Mouse (Mus musculus): ENCODE measurements around the gene Fbxw9.

Gene Fbxw9

GRCm38 (mm10) chr8:85086238-85086637, 26.4 kb downstream of the Fbxw9 start:
- peak; percentile 17 for DNase-seq

DNA sequence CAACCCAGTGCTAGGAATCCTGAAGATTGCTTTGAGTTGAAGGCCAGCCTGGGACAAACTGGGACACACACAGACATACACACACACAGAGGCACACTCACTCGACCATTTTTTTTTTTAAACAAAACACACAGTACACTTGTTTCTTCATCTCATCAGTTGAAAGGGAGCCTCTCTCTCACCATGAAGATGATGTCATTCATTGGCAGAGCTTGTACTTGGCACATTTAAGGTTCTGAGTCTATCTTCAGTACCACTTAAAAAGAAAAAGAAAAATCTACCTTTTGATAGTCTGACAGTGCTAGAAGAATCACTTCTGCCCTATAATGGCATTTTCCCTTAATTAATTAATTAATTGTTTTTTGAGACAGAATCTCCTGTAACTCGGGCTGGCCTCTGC, 28.9 kb downstream of the Fbxw9 start:
- no peak for DNase-seq

DNA sequence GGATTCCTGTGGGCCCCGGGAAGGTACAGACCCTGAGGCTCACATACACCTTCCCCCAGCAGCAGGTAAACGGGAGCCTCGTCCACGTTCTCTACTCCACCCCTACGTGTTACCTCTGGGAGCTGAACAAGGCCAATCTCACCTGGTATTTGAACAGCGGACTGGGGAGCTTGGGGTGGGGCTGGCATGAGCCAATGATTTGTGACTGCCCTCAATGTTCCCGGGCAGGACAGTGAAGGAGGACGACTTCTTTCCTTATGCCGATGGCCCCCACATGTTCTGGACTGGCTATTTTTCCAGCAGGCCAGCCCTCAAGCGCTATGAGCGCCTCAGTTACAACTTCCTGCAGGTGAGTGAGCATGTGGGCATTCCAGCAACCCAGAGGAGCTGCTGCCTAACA, 31.0 kb downstream of the Fbxw9 start:
- no peak for DNase-seq

DNA sequence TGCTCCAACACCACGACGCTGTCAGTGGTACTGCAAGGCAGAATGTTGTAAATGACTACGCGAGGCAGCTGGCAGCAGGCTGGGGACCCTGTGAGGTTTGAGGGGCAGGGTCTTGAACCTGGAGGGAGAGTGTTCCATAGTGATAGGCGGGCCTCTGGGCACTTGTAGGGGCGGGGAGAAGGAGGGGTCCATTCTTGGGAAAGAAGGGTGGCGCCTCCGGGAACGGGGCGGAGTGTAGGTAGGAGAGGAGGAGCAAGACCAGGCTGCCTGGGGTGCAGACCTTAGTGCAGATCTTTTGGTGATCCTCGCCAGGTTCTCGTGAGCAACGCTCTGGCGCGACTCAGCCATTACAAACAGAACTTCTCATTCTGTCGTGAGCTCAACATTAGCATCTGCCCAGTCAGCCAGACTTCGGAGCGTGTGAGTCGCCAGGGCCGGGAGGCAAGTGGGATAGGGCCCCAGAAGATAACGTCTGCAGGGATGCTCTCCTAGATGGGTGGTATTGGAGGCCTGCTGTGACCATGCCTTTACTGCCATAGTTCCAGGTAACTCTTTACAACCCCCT, 31.8 kb downstream of the Fbxw9 start:
- no peak for DNase-seq

- no peak for DNase-seq
Measured at GRCm38 (mm10) chr8:85095051-85095450, 35.2 kb downstream of the Fbxw9 start.

- DNase-seq = no peak
Measured at GRCm38 (mm10) chr8:85095566-85095965, 35.7 kb downstream of the Fbxw9 start.

GRCm38 (mm10) chr8:85096196-85096595, 36.3 kb downstream of the Fbxw9 start:
- DNase-seq = no peak

DNA sequence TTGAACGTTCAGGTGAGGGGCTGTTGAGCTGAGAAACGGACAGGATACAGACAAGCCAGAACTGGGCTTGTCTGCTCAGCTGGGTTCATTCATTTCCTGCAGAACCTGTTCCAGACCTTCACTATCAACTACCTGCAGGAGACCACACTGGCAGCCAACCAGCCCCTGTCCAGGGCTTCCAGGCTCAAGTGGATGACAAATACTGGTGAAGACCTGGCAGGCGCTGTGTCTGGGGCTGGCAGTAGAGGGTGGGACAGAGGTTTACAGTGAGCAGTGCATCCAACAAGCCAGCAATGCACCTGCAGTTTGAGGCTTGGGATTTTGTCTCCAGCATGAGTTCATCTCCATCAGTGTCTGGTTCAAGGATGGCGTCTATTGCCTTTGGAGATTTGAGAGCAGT, 37.0 kb downstream of the Fbxw9 start:
- DNase-seq = no peak

DNA sequence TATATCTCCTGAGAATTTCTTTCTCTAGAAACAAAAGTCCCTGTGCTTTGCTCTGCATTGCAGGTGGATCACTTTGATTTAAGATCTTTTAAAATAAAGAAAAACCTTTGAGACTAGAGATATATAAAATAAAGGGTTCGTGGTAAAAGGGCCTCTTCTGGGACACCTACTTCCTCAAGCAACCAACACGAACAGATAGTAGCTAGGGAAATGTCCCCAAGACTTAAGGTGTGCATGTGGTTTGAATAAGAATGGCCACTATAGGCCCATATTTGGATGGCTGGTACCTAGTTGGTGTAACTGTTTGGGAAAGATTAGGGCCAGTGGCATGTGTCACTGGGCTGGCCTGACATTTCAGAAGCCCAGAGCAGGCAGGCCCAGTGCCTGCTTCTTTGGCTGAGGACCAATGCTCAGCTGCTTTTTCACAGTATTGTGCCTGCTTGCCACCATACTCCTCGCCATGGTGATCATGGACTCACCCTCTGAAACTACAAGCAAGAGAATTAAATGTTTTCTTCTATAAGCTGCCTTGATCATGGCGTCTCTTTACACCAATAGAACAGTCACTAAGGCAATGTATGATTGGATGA, 40.3 kb downstream of the Fbxw9 start:
- no peak for DNase-seq

DNA sequence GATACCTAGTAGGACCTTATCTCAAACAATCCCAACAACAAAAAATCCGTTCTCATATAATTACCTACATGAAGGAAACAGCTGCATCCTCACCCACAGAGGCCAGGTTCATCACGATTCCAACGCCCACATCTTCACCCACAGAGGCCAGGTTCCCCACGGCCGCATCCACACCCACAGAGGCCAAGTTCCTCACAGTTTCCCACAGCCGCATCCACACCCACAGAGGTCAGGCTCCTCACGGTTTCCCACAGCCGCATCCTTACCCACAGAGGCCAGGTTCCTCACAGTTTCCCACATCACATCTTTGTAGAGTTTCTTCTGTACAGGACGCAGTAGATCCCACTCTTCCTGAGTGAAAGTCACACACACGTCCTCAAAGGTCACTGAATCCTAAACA, 53.4 kb downstream of the Fbxw9 start:
- DNase-seq = no peak

DNA sequence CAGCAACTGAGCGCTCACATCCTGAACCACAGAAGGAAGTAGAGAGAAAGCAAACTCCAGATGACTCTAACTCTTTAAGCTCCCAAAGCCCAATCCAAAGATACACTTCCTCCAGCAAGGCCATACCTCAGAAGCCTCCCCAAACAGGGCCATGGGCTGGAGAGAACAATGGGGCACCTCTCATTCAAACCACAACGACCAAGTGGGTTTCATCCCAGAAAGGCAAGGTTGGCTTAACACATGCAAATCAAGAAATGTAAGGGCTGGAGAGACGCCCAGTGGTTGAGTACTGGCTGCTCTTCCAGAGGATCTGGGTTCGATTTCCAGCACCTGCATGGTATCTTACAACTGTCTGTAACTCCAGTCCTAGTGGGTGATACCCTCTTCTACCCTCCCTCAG, 55.6 kb downstream of the Fbxw9 start:
- DNase-seq = no peak

Data from lung, postnatal 14 days (tissue).